Mouse (Mus musculus): ENCODE measurements around the gene Bsg.
"Not testable (repeated sequence)": the region's sequence is repeated elsewhere in the genome, so short reads cannot be mapped to it uniquely, and the experiment has no call there.

Gene Bsg

GRCm38 (mm10) chr10:79732500-79732899 lies 28.2 kb downstream of the Bsg start:
- DNase-seq (ENCODE audit: low read depth, low spot score) = no peak

- no peak for DNase-seq (ENCODE audit: low read depth, low spot score)
These were observed 29.6 kb downstream of the Bsg start for GRCm38 (mm10) chr10:79733847-79734246.

DNA sequence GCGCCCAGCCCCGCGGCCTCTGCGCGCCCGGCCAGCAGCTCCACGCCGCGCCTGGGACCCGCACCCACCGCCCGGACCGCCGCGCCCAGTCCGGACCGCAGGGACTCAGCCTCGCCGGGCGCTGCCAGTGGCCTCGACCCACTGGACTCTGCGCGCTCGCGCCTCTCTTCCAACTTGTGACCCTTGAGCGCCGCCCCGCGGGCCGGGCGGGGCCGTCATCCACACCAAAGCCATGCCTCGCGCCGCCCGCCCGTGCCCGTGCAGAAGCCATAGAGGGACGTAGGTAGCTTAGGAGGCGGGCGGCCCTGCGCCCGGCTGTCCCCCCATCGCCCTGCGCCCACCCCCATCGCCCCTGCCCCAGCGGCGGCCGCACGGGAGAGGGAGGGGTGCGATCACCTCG lies 31.1 kb downstream of the Bsg start:
- no peak for DNase-seq (ENCODE audit: low read depth, low spot score)

GRCm38 (mm10) chr10:79736706-79737105 lies 32.4 kb downstream of the Bsg start:
- no peak for DNase-seq (ENCODE audit: low read depth, low spot score)

DNA sequence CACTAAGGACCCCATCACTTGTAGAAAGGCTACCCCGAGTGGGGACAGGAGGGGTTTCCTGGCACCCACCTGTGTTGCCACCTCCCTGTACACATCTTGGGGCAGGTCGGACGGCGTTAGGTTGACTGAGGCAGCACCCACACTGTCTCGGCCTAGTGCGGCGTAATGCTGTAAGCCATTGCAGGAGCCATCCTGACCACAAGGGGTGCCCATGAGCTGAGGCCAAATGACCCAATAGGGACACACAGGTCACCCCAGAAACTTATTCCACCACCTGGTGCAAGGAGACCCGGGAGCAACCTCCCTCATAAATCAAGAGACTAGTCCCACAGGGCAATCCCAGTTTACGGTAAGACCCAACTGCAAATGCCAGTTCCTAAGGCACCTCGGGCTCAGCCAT lies 34.0 kb downstream of the Bsg start:
- DNase-seq (ENCODE audit: low read depth, low spot score) = no peak

GRCm38 (mm10) chr10:79739234-79739633 lies 34.9 kb downstream of the Bsg start:
- no peak for DNase-seq (ENCODE audit: low read depth, low spot score)

DNA sequence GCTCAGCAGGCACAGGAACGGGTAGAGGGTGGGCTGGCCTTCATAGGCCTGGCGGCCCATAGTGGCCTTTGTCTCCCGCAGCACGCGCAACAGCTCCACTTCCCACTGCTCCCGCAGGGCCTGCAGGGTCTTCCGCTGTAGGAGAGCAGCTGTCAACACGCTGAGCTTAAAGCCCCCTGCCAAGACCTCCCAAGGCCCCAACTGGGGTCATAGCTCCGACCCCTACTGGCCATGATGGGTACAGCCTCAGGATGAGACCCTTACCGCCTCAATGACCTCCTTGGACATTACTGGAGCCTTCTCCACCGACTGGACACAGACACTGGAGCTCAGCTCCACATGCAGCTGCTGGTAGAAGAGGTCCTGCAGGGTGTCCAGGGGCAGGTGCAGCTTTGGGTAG lies 36.6 kb downstream of the Bsg start:
- DNase-seq (ENCODE audit: low read depth, low spot score) = no peak

DNA sequence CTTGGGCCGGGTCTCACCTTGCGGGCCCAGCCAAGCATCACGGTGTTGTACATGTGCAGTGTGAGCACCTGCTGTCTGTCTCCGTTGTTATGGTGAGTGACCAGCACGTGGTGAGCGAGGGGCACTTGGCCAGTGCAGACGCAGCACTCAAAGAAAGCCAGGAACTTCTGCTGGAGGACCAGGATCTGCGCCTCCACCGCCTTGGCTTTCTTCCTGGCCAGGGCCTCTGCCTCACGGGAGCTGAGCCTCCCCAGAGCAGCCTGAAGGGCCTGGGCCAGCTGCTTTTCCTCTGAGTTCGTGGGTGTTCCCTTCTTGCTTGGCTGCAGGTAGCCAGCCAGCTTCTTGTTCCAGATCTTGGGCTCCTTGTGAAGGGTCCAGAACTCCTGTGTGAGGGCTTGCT lies 38.9 kb downstream of the Bsg start:
- no peak for DNase-seq (ENCODE audit: low read depth, low spot score)

- no peak for DNase-seq (ENCODE audit: low read depth, low spot score)
These were observed 39.5 kb downstream of the Bsg start for GRCm38 (mm10) chr10:79743650-79744365.

DNA sequence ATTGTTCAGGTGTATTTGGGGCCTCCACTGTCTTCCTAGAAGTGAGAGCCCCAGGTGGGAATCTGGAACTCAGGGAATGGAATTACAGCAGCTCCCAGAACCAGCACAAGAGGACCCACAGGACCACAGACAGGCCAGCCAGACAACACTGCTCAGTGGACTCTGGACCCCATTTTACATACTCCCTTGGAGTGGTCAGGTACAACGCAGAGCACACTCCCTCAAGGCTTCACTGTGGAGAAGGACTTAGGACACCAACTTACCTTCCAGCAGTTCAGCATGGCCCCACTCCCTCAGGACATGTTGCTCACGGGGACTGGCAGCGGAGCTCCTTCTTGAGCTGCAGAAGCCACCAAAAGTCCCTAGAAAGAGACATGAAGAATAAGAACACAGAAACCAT lies 41.1 kb downstream of the Bsg start:
- DNase-seq (ENCODE audit: low read depth, low spot score) = no peak

- peak; percentile 98 for DNase-seq (ENCODE audit: low read depth, low spot score)
These were observed 41.8 kb downstream of the Bsg start, which contains the start of gene Polrmt for GRCm38 (mm10) chr10:79745898-79746773. Gene Polrmt, minus strand, starts transcription at chr10:79746581.

- DNase-seq (ENCODE audit: low read depth, low spot score) = no peak
These were observed 42.5 kb downstream of the Bsg start for GRCm38 (mm10) chr10:79746774-79747151.

DNA sequence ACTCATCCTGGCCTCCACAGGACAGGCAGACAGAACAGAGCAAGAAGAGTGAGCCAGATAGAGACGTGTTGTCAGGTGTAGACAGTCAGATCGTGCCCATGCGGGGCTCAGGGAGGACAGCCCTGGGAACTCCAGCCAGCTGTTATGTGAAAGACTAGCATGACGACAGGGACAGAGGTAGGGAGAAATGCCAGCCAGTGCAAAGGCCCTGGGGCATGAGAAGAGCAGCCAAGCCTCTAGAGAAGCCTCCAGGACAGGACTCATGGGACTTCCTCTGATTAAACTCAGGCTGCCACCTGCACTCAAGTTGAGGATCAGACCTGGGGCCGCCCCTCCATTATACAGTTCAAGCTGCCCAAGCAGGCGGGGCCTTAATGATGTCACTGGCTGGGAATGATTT lies 44.2 kb downstream of the Bsg start:
- DNase-seq (ENCODE audit: low read depth, low spot score) = no peak

DNA sequence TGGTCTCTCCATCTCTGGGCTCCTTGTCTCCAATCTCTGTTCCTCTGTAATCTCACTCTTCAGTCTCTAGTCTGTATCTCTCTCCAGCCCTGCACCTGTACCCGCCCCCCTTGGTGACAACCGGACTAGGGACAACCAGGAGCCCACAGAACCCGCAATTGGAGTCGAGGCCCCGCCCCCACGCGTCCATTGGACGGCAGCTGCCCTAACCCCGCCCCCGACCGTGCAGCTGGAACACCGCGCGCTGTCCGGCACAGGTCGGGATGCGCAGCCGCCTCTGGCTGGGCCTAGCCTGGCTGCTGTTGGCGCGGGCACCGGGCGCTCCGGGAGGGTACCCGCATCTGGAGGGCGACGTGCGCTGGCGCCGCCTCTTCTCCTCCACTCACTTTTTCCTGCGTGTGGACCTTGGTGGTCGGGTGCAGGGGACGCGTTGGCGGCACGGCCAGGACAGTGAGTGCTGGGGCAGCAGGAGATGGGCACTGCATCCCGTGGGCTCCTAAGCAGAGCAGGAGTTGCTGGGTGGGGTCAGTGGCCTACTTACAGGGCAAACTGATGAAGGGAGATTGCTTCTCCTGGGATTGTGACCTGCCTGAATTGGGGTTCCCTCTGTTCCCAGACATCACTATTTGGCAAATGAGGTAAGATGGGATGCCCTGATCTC lies 50.7 kb downstream of the Bsg start, which contains the start of gene Fgf22:
Fgf22 (plus strand) TSS at position 221 of the 661 bp plus-strand sequence.
- DNase-seq (ENCODE audit: low read depth, low spot score) = peak; percentile 36

- DNase-seq (ENCODE audit: low read depth, low spot score) = no peak
These were observed 51.6 kb downstream of the Bsg start for GRCm38 (mm10) chr10:79755854-79756253.

DNA sequence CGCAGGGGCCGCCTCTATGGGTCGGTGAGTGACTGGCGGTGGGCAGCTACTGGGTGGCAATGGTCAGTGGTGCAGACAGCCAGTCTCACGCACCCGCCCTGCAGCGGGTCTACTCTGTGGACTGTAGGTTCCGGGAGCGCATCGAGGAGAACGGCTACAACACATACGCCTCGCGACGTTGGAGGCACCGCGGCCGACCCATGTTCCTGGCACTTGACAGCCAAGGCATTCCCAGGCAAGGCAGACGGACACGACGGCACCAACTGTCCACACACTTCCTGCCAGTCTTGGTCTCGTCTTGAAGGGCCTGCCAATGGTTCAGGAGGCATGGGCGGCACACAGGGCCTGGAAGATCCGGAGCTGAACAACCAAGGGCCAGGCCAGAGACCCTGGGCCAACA lies 52.4 kb downstream of the Bsg start:
- no peak for DNase-seq (ENCODE audit: low read depth, low spot score)

GRCm38 (mm10) chr10:79759675-79760074 lies 55.4 kb downstream of the Bsg start:
- not testable (repeated sequence) for DNase-seq (ENCODE audit: low read depth, low spot score)

- no peak for DNase-seq (ENCODE audit: low read depth, low spot score)
These were observed 56.4 kb downstream of the Bsg start for GRCm38 (mm10) chr10:79760603-79761143.
